Mouse (Mus musculus) stomach, postnatal 0 days (tissue): ENCODE data around the gene Spen.

ENCODE experiments used
- CTCF ChIP-seq: IDR thresholded peaks from 2 replicates; pipeline ENCODE4 v1.5.1; 2016; ENCODE audit warnings: antibody characterized with exemption, low read depth, mild to moderate bottlenecking, moderate library complexity
- EP300 ChIP-seq: optimal IDR thresholded peaks from 2 replicates; pipeline ENCODE3; 2016; ENCODE audit warnings: antibody characterized with exemption

DNA sequence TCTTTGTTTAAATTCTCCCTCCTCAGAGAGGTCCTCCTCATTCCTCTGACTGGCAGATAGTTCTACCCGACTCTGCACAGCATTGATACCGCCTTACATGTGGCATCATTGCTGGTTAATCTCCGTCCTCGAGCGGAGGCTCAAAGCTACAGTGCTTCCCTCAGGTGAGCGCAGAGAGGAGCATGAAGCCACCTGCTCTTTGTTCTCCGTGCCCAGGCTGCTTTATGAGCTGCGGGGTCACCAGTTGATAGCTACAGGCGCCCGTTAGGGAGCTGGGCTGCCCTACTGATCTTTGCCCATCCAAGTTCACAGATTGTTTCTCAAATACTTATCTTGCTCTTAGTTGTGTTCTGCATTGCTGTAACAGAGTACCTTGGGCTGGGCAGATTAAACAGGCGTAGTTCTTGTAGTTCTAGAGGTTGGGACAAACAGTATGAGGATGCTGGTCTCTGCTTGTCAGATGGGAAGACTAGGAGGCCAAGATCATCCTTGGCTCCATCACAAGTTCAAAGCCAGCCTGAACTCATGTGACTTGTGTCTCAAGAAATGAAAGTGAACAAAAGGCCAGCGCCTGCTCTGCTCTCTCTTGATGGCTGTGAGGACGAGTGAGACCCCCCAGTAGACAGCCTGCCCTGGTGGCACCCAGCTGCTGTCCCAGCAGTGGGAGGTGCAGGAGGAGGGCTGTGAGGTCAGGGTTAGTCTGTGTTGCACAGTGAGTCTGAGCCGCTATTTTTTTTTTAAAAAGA, 82.0 kb downstream of the Spen start:
- TF ChIP-seq EP300 = no peak
- TF ChIP-seq CTCF = no peak
